Mouse (Mus musculus): Measurements from ENCODE around the gene Coro1a. TPM values are rescaled to one million over a fixed set of nuclear protein-coding genes. Genes with fewer than 3 reads are reported as not detected.

Coro1a gene
- polyA plus RNA-seq, 1 experiment from 2014 or later: 131 TPM

Other genes starting within 250 kb of the Coro1a start
- gene Atp2a1, start 244.7 kb downstream of the Coro1a start, polyA plus RNA-seq (2015; fragmentation: Nextera tagmentation; extraction: Ambion mirVana): 1.4 and 6.4 TPM in 2 replicates
- gene Sh2b1, start 232.4 kb downstream of the Coro1a start, polyA plus RNA-seq (2015; fragmentation: Nextera tagmentation; extraction: Ambion mirVana): 44.3 and 46.0 TPM in 2 replicates
- 224 and 229 TPM in 2 replicates for gene Tufm, start 220.4 kb downstream of the Coro1a start, polyA plus RNA-seq (2015; fragmentation: Nextera tagmentation; extraction: Ambion mirVana)
- 29.7 and 30.6 TPM in 2 replicates for gene Atxn2l, start 204.3 kb downstream of the Coro1a start, polyA plus RNA-seq (2015; fragmentation: Nextera tagmentation; extraction: Ambion mirVana)
- gene Eif3c, start 141.4 kb downstream of the Coro1a start, polyA plus RNA-seq (2015; fragmentation: Nextera tagmentation; extraction: Ambion mirVana): 115 and 120 TPM in 2 replicates
- 0.71 and 0.75 TPM in 2 replicates for gene Apobr, start 122.8 kb downstream of the Coro1a start, polyA plus RNA-seq (2015; fragmentation: Nextera tagmentation; extraction: Ambion mirVana)
- gene Cln3, start 122.0 kb downstream of the Coro1a start, polyA plus RNA-seq (2015; fragmentation: Nextera tagmentation; extraction: Ambion mirVana): 20.2 TPM in 2 replicates
- gene Il27, start 112.8 kb downstream of the Coro1a start, polyA plus RNA-seq (2015; fragmentation: Nextera tagmentation; extraction: Ambion mirVana): not detected in 2 replicates
- 12.8 and 12.9 TPM in 2 replicates for gene Nupr1, start 76.9 kb downstream of the Coro1a start, polyA plus RNA-seq (2015; fragmentation: Nextera tagmentation; extraction: Ambion mirVana)
- gene Sgf29, start 58.5 kb downstream of the Coro1a start, polyA plus RNA-seq (2015; fragmentation: Nextera tagmentation; extraction: Ambion mirVana): 36.1 and 39.1 TPM in 2 replicates
- gene Sult1a1, start 31.4 kb downstream of the Coro1a start, polyA plus RNA-seq (2015; fragmentation: Nextera tagmentation; extraction: Ambion mirVana): 17.4 and 18.5 TPM in 2 replicates
- gene Bola2, start 12.4 kb downstream of the Coro1a start, polyA plus RNA-seq (2015; fragmentation: Nextera tagmentation; extraction: Ambion mirVana): 75.4 and 85.6 TPM in 2 replicates
- 6.6 and 6.7 TPM in 2 replicates for gene Slx1b, start 12.0 kb downstream of the Coro1a start, polyA plus RNA-seq (2015; fragmentation: Nextera tagmentation; extraction: Ambion mirVana)
- gene Mapk3, start 51.8 kb upstream of the Coro1a start, polyA plus RNA-seq (2015; fragmentation: Nextera tagmentation; extraction: Ambion mirVana): 58.6 and 62.5 TPM in 2 replicates
- gene Gdpd3, start 58.5 kb upstream of the Coro1a start, polyA plus RNA-seq (2015; fragmentation: Nextera tagmentation; extraction: Ambion mirVana): 0.75 and 1.00 TPM in 2 replicates
- gene Ypel3, start 69.2 kb upstream of the Coro1a start, polyA plus RNA-seq (2015; fragmentation: Nextera tagmentation; extraction: Ambion mirVana): 80.8 and 84.6 TPM in 2 replicates
- 0.09 and 0.58 TPM in 2 replicates for gene Tbx6, start 73.7 kb upstream of the Coro1a start, polyA plus RNA-seq (2015; fragmentation: Nextera tagmentation; extraction: Ambion mirVana)
- 133 and 159 TPM in 2 replicates for gene Ppp4c, start 84.7 kb upstream of the Coro1a start, polyA plus RNA-seq (2015; fragmentation: Nextera tagmentation; extraction: Ambion mirVana)
- 0.86 and 1.4 TPM in 2 replicates for gene Fam57b, start 89.9 kb upstream of the Coro1a start, polyA plus RNA-seq (2015; fragmentation: Nextera tagmentation; extraction: Ambion mirVana)
- gene 4930451I11Rik, start 123.9 kb upstream of the Coro1a start, polyA plus RNA-seq (2015; fragmentation: Nextera tagmentation; extraction: Ambion mirVana): not detected in 2 replicates
- gene Doc2a, start 139.6 kb upstream of the Coro1a start, polyA plus RNA-seq (2015; fragmentation: Nextera tagmentation; extraction: Ambion mirVana): not detected in 2 replicates
- gene Hirip3, start 154.2 kb upstream of the Coro1a start, polyA plus RNA-seq (2015; fragmentation: Nextera tagmentation; extraction: Ambion mirVana): 19.8 and 22.2 TPM in 2 replicates
- gene Ino80e, start 154.6 kb upstream of the Coro1a start, polyA plus RNA-seq (2015; fragmentation: Nextera tagmentation; extraction: Ambion mirVana): 50.5 and 52.0 TPM in 2 replicates
- gene Taok2, start 176.9 kb upstream of the Coro1a start, polyA plus RNA-seq (2015; fragmentation: Nextera tagmentation; extraction: Ambion mirVana): 31.1 and 35.4 TPM in 2 replicates
- gene Tmem219, start 215.1 kb upstream of the Coro1a start, polyA plus RNA-seq (2015; fragmentation: Nextera tagmentation; extraction: Ambion mirVana): 19.6 and 22.5 TPM in 2 replicates
- 13.3 TPM in 2 replicates for gene Kctd13, start 221.1 kb upstream of the Coro1a start, polyA plus RNA-seq (2015; fragmentation: Nextera tagmentation; extraction: Ambion mirVana)
- not detected in 2 replicates for gene Asphd1, start 241.8 kb upstream of the Coro1a start, polyA plus RNA-seq (2015; fragmentation: Nextera tagmentation; extraction: Ambion mirVana)
- 0.53 and 1.0 TPM in 2 replicates for gene Sez6l2, start 242.8 kb upstream of the Coro1a start, polyA plus RNA-seq (2015; fragmentation: Nextera tagmentation; extraction: Ambion mirVana)

Data from heart, embryonic 16.5 days (tissue).